Mouse (Mus musculus): Measurements from ENCODE around the gene Mrpl27. TPM values are rescaled to one million over a fixed set of nuclear protein-coding genes. Genes with fewer than 3 reads are reported as not detected.

Gene Mrpl27
- polyA plus RNA-seq, 1 experiment = 52.0 TPM

DNA sequence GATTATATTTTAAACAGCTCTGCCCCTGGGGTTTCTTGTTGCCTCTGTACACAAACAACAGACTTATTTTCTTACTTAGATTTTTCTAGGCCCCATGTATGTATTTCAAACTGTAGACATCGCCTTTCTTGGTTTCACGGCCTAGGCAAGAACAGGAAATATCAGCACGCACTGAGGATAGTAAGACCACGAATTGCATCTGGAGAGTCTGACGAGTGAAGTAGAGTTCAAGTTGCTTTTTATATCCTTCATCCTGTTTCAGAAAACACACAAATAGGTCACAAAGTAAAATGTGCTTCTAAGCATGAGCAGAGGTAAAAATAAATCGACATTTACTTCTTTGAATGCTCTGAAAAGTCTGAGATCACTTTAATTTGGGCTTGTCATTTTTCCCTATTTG, 41.9 kb downstream of the Mrpl27 start:
- Histone ChIP-seq H3K27ac (ENCODE audit: insufficient read depth, low read length) (no peak overlapping the region), H3K4me3 (ENCODE audit: insufficient read depth, low read length) (no peak overlapping the region), H3K4me1 (ENCODE audit: control insufficient read depth, insufficient read depth, low read length) (no peaks in the 10 kb centered on the region)
- TF ChIP-seq CTCF (IDR thresholded peaks at IDR 0.05; ENCODE audit: borderline replicate concordance, insufficient read depth, low read length) = no peak

DNA sequence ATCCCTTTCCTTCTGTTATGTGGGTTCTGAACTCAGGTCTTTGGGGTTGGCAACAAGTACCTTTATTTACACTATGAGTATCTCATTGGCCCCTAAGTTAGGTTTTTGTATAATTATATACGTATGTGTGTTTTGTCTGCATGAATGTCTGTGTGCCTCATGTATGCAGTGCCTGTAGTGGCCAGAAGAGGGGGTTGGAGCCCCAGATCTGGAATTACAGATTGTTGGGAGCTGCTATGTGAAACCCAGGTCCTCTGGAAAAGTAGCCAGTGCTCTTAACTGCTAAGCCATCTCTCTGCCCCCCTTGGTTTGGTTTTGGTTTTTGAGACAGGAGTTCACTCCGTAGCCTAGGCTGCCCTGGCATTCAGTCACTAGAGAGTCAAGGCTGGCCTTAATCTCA, 43.6 kb downstream of the Mrpl27 start:
- H3K4me3 ChIP-seq (ENCODE audit: insufficient read depth, low read length) = no peak overlapping the region
- no peak for TF ChIP-seq CTCF (IDR thresholded peaks at IDR 0.05; ENCODE audit: borderline replicate concordance, insufficient read depth, low read length)
- no peak for TF ChIP-seq POLR2A (IDR thresholded peaks at IDR 0.05; ENCODE audit: low read depth, low read length)
- H3K4me1 ChIP-seq (ENCODE audit: control insufficient read depth, insufficient read depth, low read length) = no peaks in the 10 kb centered on the region
- no peak overlapping the region for H3K27ac ChIP-seq (ENCODE audit: insufficient read depth, low read length)

DNA sequence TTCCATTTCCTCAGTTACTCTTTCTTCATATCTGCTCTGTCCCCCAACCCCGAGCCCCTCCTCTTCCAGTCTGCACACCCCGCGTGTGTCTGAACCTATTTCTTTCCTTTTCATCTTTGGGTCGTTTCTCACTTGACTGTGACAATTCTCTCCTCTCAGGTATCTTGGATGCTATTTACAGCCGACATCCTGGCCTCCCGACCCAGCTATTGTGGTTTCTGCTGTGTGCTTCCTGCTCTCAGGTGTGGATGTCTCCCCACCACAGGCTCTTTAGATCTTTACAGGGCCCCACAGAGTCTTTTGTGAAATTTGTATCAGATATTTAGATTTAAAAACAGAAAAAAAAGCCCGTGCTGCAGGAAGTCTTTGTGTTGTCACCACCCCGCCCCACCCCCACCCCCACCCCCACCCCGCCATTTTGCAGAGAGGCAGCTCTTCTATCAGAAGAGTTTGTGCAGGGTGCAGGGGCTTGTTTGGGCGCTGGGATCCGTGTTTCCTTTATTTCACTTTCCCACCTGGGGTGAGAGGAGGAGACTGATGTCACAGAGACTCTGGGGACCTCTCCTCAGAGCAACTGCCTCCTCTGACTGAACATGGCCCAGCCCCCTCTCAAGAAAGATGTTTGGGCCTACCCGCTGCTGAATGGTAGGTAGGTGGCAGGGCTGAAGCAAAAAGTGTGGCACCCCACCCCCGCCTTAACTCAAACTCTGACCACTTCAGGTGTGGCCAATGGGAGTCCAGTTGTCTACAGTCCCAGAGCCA, 44.3 kb downstream of the Mrpl27 start:
- TF ChIP-seq POLR2A (IDR thresholded peaks at IDR 0.05; ENCODE audit: low read depth, low read length) = no peak
- no peak for TF ChIP-seq CTCF (IDR thresholded peaks at IDR 0.05; ENCODE audit: borderline replicate concordance, insufficient read depth, low read length)
- Histone ChIP-seq H3K4me1 (ENCODE audit: control insufficient read depth, insufficient read depth, low read length) (no peaks in the 10 kb centered on the region), H3K27ac (ENCODE audit: insufficient read depth, low read length) (no peak overlapping the region), H3K4me3 (ENCODE audit: insufficient read depth, low read length) (no peak overlapping the region)

GRCm38 (mm10) chr11:94699399-94699798, 45.8 kb downstream of the Mrpl27 start:
- Histone ChIP-seq H3K4me1 (ENCODE audit: control insufficient read depth, insufficient read depth, low read length) (no peaks in the 10 kb centered on the region), H3K27ac (ENCODE audit: insufficient read depth, low read length) (no peak overlapping the region), H3K4me3 (ENCODE audit: insufficient read depth, low read length) (no peak overlapping the region)
- TF ChIP-seq CTCF (IDR thresholded peaks at IDR 0.05; ENCODE audit: borderline replicate concordance, insufficient read depth, low read length) = no peak
- no peak for TF ChIP-seq POLR2A (IDR thresholded peaks at IDR 0.05; ENCODE audit: low read depth, low read length)

DNA sequence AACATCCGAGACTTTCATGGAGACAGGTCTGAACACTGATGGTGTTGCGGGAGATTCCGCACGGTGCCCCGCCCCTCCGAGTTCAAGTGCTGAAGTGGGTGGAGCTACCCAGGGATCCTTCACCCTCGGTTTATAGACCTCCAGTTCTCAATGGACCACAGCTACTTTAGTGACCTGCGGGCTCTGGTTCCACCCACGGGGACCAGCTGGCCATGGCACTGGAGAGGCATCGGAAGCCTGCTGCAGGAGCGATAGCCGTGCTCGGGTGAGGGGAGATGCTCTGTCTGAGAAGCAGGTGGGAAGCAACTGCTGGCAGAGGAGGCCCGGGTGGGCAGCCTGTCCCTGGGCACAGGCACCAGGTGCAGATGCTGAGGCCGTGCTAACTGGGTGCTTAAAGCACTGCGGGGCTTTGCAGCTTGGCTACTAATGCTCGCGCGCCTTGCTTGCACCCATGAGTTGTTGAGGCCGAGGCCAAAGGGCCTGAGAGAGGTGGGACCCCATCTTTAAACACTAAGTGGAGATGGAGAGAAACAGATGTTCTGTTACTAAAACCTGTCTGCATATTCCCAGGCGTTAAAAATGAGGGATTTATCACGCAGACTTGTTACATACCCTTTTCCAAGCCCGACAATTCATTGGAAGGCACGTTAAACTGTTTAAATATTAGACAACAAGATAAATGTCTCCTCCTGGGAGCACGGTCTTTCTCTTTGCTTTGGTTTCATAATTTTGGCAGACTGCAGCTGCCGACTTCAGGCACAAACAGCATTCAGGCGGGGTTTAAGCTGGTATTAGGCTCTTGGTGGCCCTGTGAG, 48.0 kb downstream of the Mrpl27 start:
- H3K4me1 ChIP-seq (ENCODE audit: control insufficient read depth, insufficient read depth, low read length) = no peaks in the 10 kb centered on the region
- H3K4me3 ChIP-seq (ENCODE audit: insufficient read depth, low read length) = no peak overlapping the region
- TF ChIP-seq POLR2A (IDR thresholded peaks at IDR 0.05; ENCODE audit: low read depth, low read length) = no peak
- TF ChIP-seq CTCF (IDR thresholded peaks at IDR 0.05; ENCODE audit: borderline replicate concordance, insufficient read depth, low read length) = no peak
- H3K27ac ChIP-seq (ENCODE audit: insufficient read depth, low read length) = no peak overlapping the region

DNA sequence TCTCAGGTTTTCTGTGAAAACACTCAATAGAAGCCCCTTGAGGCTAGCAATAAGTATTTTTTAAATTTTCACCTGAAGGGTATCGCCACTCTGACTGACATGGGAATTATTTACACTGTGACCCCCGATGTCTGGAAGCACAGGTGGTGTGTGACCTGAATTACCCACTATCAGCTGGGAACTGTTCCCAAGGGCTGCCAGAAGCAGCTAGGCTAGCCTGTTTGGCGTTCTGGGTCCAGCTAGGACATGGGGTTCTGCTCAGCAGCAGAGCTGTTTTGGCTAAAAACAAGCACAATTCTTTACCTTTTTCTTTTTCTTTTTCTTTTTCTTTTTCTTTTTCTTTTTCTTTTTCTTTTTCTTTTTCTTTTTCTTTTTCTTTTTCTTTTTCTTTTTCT, 48.6 kb downstream of the Mrpl27 start:
- Histone ChIP-seq H3K27ac (ENCODE audit: insufficient read depth, low read length) (no peak overlapping the region), H3K4me3 (ENCODE audit: insufficient read depth, low read length) (no peak overlapping the region), H3K4me1 (ENCODE audit: control insufficient read depth, insufficient read depth, low read length) (no peaks in the 10 kb centered on the region)
- TF ChIP-seq POLR2A (IDR thresholded peaks at IDR 0.05; ENCODE audit: low read depth, low read length) = no peak
- TF ChIP-seq CTCF (IDR thresholded peaks at IDR 0.05; ENCODE audit: borderline replicate concordance, insufficient read depth, low read length) = no peak

DNA sequence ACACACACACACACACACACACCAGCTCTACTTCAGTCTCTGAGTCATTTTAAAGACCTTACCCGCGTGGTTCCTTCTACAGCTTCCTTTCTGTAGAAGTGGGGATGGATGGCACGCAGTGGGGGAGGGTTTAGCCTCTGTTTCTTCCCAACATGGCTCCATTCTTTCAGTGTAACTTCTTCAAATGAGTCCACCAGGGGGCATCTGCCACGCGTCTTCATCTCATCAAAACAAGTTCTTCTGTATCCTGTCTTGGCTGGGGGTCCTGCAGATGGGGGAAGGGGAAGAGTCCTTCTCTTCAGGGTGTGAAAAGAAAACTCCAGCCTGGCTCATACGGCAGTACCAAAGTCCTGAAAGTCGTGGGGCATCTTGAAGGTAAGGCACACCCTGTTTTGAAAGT, 50.5 kb downstream of the Mrpl27 start:
- H3K4me3 ChIP-seq (ENCODE audit: insufficient read depth, low read length) = no peak overlapping the region
- no peak overlapping the region for H3K27ac ChIP-seq (ENCODE audit: insufficient read depth, low read length)
- H3K4me1 ChIP-seq (ENCODE audit: control insufficient read depth, insufficient read depth, low read length) = no peaks in the 10 kb centered on the region
- TF ChIP-seq CTCF (IDR thresholded peaks at IDR 0.05; ENCODE audit: borderline replicate concordance, insufficient read depth, low read length) (no peak), POLR2A (IDR thresholded peaks at IDR 0.05; ENCODE audit: low read depth, low read length) (no peak)

DNA sequence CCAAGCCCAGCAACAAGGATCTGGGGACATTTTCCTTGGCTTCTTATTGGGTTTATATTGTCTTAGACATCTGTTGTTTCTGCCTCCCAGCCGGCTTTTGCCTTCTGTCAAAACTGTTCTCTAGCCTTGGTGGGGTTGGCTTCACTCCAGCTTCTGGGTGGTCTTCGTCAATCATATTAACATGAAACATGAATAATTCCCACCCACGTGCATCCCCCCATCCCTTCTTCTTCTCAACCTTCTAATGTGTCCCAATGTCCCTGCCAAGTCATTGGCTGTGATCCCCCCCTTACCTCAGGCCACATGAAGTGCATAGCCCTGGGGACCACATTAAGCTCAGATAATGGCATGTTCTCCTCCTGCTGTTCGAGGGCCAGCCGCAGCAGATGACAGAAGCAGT, 50.9 kb downstream of the Mrpl27 start, which contains the start of gene Gm11541:
Gene Gm11541, minus strand, starts transcription at position 28 of the 400 bp plus-strand sequence.
- no peak within 1 kb of the TSS for H3K27ac ChIP-seq (ENCODE audit: insufficient read depth, low read length)

More for the DNA sequence above, 50.9 kb downstream of the Mrpl27 start, which contains the start of gene Gm11541:
- no peak within 1 kb of the TSS for H3K4me3 ChIP-seq (ENCODE audit: insufficient read depth, low read length)
- no peak for TF ChIP-seq CTCF (IDR thresholded peaks at IDR 0.05; ENCODE audit: borderline replicate concordance, insufficient read depth, low read length)
- no peak for TF ChIP-seq POLR2A (IDR thresholded peaks at IDR 0.05; ENCODE audit: low read depth, low read length)
- H3K4me1 ChIP-seq (ENCODE audit: control insufficient read depth, insufficient read depth, low read length) = no peaks in the 10 kb centered on the region

Other genes with a start within 250 kb of the Mrpl27 start
- 31.7 and 38.9 TPM in 2 replicates for gene Cacna1g, start 179.6 kb upstream of the Mrpl27 start, polyA plus RNA-seq (2011; ENCODE audit: insufficient read length, low read depth, missing spikeins)
- gene Spata20, start 167.6 kb upstream of the Mrpl27 start, polyA plus RNA-seq (2011; ENCODE audit: insufficient read length, low read depth, missing spikeins) = not detected in 2 replicates
- gene Epn3, start 153.8 kb upstream of the Mrpl27 start, polyA plus RNA-seq (2011; ENCODE audit: insufficient read length, low read depth, missing spikeins) = 0.53 and 1.4 TPM in 2 replicates
- 1.6 and 2.0 TPM in 2 replicates for gene Mycbpap, start 132.0 kb upstream of the Mrpl27 start, polyA plus RNA-seq (2011; ENCODE audit: insufficient read length, low read depth, missing spikeins)
- gene Rsad1, start 104.5 kb upstream of the Mrpl27 start, polyA plus RNA-seq (2011; ENCODE audit: insufficient read length, low read depth, missing spikeins) = 4.1 and 5.5 TPM in 2 replicates
- not detected in 2 replicates for gene Chad, start 88.7 kb upstream of the Mrpl27 start, polyA plus RNA-seq (2011; ENCODE audit: insufficient read length, low read depth, missing spikeins)
- 13.8 and 19.4 TPM in 2 replicates for gene Acsf2, start 51.9 kb upstream of the Mrpl27 start, polyA plus RNA-seq (2011; ENCODE audit: insufficient read length, low read depth, missing spikeins)
- gene Lrrc59, start 24.0 kb upstream of the Mrpl27 start, polyA plus RNA-seq (2011; ENCODE audit: insufficient read length, low read depth, missing spikeins) = 227 and 243 TPM in 2 replicates
- 8.1 and 8.9 TPM in 2 replicates for gene Eme1, start 197 bp downstream of the Mrpl27 start, polyA plus RNA-seq (2011; ENCODE audit: insufficient read length, low read depth, missing spikeins)
- gene Xylt2, start 23.7 kb downstream of the Mrpl27 start, polyA plus RNA-seq (2011; ENCODE audit: insufficient read length, low read depth, missing spikeins) = 12.9 and 16.4 TPM in 2 replicates
- gene Gm11541, start 50.7 kb downstream of the Mrpl27 start, polyA plus RNA-seq (2011; ENCODE audit: insufficient read length, low read depth, missing spikeins) = not detected in 2 replicates
- gene Cdc34b, start 88.0 kb downstream of the Mrpl27 start, polyA plus RNA-seq (2011; ENCODE audit: insufficient read length, low read depth, missing spikeins) = not detected in 2 replicates
- gene Tmem92, start 128.9 kb downstream of the Mrpl27 start, polyA plus RNA-seq (2011; ENCODE audit: insufficient read length, low read depth, missing spikeins) = not detected in 2 replicates